Mouse (Mus musculus) midbrain, embryonic 11.5 days (tissue): ENCODE measurements at regions not wholly inside any gene's neighbourhood (a gene's known extent, or its start where the extent isn't known, plus 50 kb on each side); places are given as distances from the start of the nearest gene placed in this dataset.
A peak's percentile ranks its signal among the peaks of the same experiment; 100 is the strongest.

Experiments used
- ATAC-seq: fragments of 200-750 bp; cut with Nextera tagmentation; 2 replicates; pipeline ENCODE4 v1.8.0; 2017; ENCODE audit warnings: moderate TSS enrichment, moderate library complexity; ENCODE audit not compliant: low FRiP score
- DNase-seq: peaks from one replicate; pipeline ENCODE4 v3.0.0; 2015; ENCODE audit warnings: low spot score; ENCODE audit errors: missing footprints
- H3K27ac ChIP-seq: fragments of 300-500 bp; sonication (generic); 2 replicates; pipeline ENCODE4 v1.5.1; 2014; ENCODE audit warnings: low read depth, low read length
- H3K27me3 ChIP-seq: fragments of 300-500 bp; sonication (generic); 2 replicates; pipeline ENCODE4 v1.6.1; 2014; ENCODE audit warnings: mild to moderate bottlenecking, low read length, moderate library complexity, mixed read lengths; ENCODE audit not compliant: control insufficient read depth, insufficient read depth
- H3K36me3 ChIP-seq: fragments of 300-500 bp; sonication (generic); 2 replicates; pipeline ENCODE4 v1.6.1; 2014; ENCODE audit warnings: mild to moderate bottlenecking, low read length, moderate library complexity, mixed read lengths; ENCODE audit not compliant: control insufficient read depth, insufficient read depth
- H3K4me1 ChIP-seq: fragments of 300-500 bp; sonication (generic); 2 replicates; pipeline ENCODE4 v1.6.1; 2014; ENCODE audit warnings: low read length; ENCODE audit not compliant: control insufficient read depth, insufficient read depth
- H3K4me2 ChIP-seq: fragments of 300-500 bp; sonication (generic); 2 replicates; pipeline ENCODE4 v1.6.1; 2014; ENCODE audit warnings: mild to moderate bottlenecking, moderate library complexity
- H3K4me3 ChIP-seq: fragments of 300-500 bp; sonication (generic); 2 replicates; pipeline ENCODE4 v1.5.1; 2014; ENCODE audit warnings: low read depth, low read length
- H3K9ac ChIP-seq: fragments of 300-500 bp; sonication (generic); 2 replicates; pipeline ENCODE4 v1.6.1; 2014; ENCODE audit warnings: low read length
- H3K9me3 ChIP-seq: fragments of 300-500 bp; sonication (generic); 2 replicates; pipeline ENCODE4 v1.6.1; 2016; ENCODE audit warnings: low read length; ENCODE audit not compliant: control insufficient read depth
- WGBS: fragments of 180-500 bp; shearing (Covaris S2); extraction: QIAGEN DNeasy Blood & Tissue Kit; methylation state at CpG from one replicate; pipeline ENCODE4 v1.1.7; 2014; 5-methylcytosine and 5-hydroxymethylcytosine counted together

DNA sequence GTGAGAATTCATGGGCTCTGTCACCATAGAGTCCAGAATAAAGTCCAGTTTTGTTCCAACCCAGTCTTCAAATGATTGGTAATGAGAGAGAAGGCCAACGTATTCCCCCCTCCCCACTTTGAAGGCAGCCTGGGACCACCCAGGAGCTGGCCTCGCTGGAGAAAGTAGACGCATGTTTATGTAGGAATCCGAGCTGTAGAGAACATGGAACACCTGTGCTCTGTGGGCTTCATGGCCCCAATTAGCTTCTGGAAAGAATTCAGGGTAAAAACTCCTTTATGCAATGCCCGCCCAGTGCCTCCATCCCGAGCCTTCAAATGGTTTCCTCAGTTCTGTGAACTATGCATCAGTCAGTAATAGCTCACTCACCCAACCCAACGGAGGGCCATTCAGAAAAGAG lies 62.3 kb upstream of the Hmga2 start:
- no peak overlapping the region for H3K9ac ChIP-seq

DNA sequence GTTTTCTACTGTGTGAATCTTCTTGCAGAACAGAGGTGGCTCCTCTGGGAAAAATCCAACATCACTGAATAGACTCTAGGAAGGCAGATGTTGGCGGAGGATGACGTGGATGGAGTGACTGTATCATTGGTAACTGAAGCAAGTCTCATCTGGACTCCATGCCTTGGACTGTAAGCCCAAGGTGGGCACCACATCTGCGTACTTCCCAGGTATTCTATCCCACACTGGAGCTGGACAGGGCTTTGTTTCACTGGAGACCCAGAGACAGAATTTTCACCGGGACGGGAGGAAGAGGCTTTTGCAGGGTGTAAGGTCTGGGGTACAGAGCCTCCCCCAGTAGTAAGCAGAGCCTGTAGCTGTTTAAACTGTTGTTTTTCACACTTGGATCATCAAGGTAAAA lies 52.1 kb upstream of the Hmga2 start:
- peak; percentile 14 for DNase-seq
- H3K4me1 ChIP-seq, result no peaks in the 10 kb centered on the region
- no peak overlapping the region for H3K9ac ChIP-seq
- H3K27ac ChIP-seq, result no peak overlapping the region
- H3K36me3 ChIP-seq, result no peaks in the 10 kb centered on the region; the same call in 1 of the 2 replicates
- H3K9me3 ChIP-seq, result no peaks in the 10 kb centered on the region
- no peak overlapping the region for H3K4me2 ChIP-seq
- no peak overlapping the region for H3K4me3 ChIP-seq
- 92% methylated on average over 5 of the region's 5 CpGs for WGBS
- no peak for ATAC-seq
- H3K27me3 ChIP-seq, result no peaks in the 10 kb centered on the region

More for the DNA sequence above, 62.3 kb upstream of the Hmga2 start:
- ATAC-seq (no peak), DNase-seq (no peak)
- H3K36me3 ChIP-seq, result no peaks in the 10 kb centered on the region
- H3K4me2 ChIP-seq, result no peak overlapping the region
- 83% methylated on average over 7 of the region's 7 CpGs for WGBS
- no peak overlapping the region for H3K27ac ChIP-seq
- H3K4me1 ChIP-seq, result no peaks in the 10 kb centered on the region
- no peak overlapping the region for H3K4me3 ChIP-seq
- H3K27me3 ChIP-seq, result no peaks in the 10 kb centered on the region
- no peaks in the 10 kb centered on the region for H3K9me3 ChIP-seq

DNA sequence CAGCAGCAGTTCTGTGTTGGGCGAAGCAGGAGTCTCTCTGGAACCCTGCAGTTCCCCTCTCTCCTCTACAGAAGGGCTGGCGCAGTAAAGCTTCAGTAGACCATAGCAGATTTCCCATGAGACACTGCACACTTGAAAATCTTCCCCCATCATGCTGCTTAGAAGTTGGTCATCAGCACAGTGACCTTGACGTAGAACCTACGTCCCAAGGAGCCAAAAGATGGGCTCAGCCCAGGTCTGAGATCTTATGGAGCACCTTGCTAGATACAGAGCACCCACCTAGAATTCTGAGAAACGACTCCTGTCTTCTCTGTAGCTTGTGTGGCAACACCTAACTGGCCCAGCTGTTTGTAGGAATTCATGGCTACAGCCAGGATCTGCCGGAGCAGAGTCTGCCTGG lies 51.7 kb upstream of the Hmga2 start:
- Histone ChIP-seq H3K27ac (no peak overlapping the region), H3K27me3 (no peaks in the 10 kb centered on the region), H3K4me2 (no peak overlapping the region), H3K4me1 (no peaks in the 10 kb centered on the region), H3K36me3 (no peaks in the 10 kb centered on the region; the same call in 1 of the 2 replicates), H3K9ac (no peak overlapping the region), H3K4me3 (no peak overlapping the region), H3K9me3 (no peaks in the 10 kb centered on the region)
- ATAC-seq (no peak), DNase-seq (peak; percentile 60)
- WGBS, result 93% methylated on average over 6 of the region's 6 CpGs

- Histone ChIP-seq H3K9ac (no peak overlapping the region), H3K4me1 (no peaks in the 10 kb centered on the region), H3K9me3 (no peaks in the 10 kb centered on the region), H3K4me2 (no peak overlapping the region), H3K27me3 (no peaks in the 10 kb centered on the region), H3K36me3 (no peaks in the 10 kb centered on the region; the same call in 1 of the 2 replicates), H3K27ac (no peak overlapping the region), H3K4me3 (no peak overlapping the region)
- DNase-seq (peak; percentile 81), ATAC-seq (no peak)
- 91% methylated on average over 6 of the region's 6 CpGs for WGBS
These were observed 50.7 kb upstream of the Hmga2 start for GRCm38 (mm10) chr10:120526991-120527390.
